Mouse (Mus musculus) intestine, embryonic 14.5 days (tissue): ENCODE results near the gene Prdm16. TPM values are rescaled to one million over a fixed set of nuclear protein-coding genes. Genes with fewer than 3 reads are reported as not detected.

ENCODE experiments used
- ATAC-seq: fragments of 200-750 bp; cut with Nextera tagmentation; replicated peaks from 2 replicates; pipeline ENCODE4 v1.8.0; 2017; ENCODE audit warnings: low read depth, moderate number of reproducible peaks, moderate TSS enrichment, moderate library complexity; ENCODE audit not compliant: low FRiP score, low TSS enrichment
- DNase-seq: peaks from one replicate; pipeline ENCODE4 v3.0.0-alpha.2; 2018; ENCODE audit warnings: low spot score
- H3K27ac ChIP-seq: fragments of 300-500 bp; sonication (generic); 2 replicates; pipeline ENCODE4 v1.5.1; 2014; ENCODE audit warnings: low read depth, mild to moderate bottlenecking, control low read depth
- H3K27me3 ChIP-seq: fragments of 300-500 bp; sonication (generic); replicated peaks from 2 replicates; pipeline ENCODE4 v1.6.1; 2014; ENCODE audit warnings: low read length, control low read depth; ENCODE audit not compliant: control insufficient read depth, insufficient read depth
- H3K36me3 ChIP-seq: fragments of 300-500 bp; sonication (generic); 2 replicates; pipeline ENCODE4 v1.6.1; 2014; ENCODE audit warnings: low read length, control low read depth; ENCODE audit not compliant: control insufficient read depth, insufficient read depth
- H3K4me1 ChIP-seq: fragments of 300-500 bp; sonication (generic); replicated peaks from 2 replicates; pipeline ENCODE4 v1.6.1; 2014; ENCODE audit warnings: low read length, control low read depth, mixed read lengths; ENCODE audit not compliant: control insufficient read depth, insufficient read depth
- H3K4me2 ChIP-seq: fragments of 300-500 bp; sonication (generic); 2 replicates; pipeline ENCODE4 v1.6.1; 2014; ENCODE audit warnings: low read length
- H3K4me3 ChIP-seq: fragments of 300-500 bp; sonication (generic); 2 replicates; pipeline ENCODE4 v1.5.1; 2014; ENCODE audit warnings: low read depth, low read length, control low read depth, mixed read lengths
- H3K9ac ChIP-seq: fragments of 300-500 bp; sonication (generic); 2 replicates; pipeline ENCODE4 v1.6.1; 2014; ENCODE audit warnings: mild to moderate bottlenecking, low read length
- H3K9me3 ChIP-seq: fragments of 300-500 bp; sonication (generic); 2 replicates; pipeline ENCODE4 v1.6.1; 2016; ENCODE audit warnings: low read length, control low read depth; ENCODE audit not compliant: control insufficient read depth
- WGBS: fragments of 180-500 bp; shearing (Covaris S2); extraction: QIAGEN DNeasy Blood & Tissue Kit; methylation state at CpG from one replicate; pipeline ENCODE4 v1.1.7; 2014; 5-methylcytosine and 5-hydroxymethylcytosine counted together
- polyA plus RNA-seq: library from polyadenylated mRNA; unstranded; fragments of >200 nt; fragmentation: Nextera tagmentation; extraction: Ambion mirVana; gene quantifications from 2 replicates; pipeline ENCODE4 v1.2.1, GENCODE M21; 2014

The Prdm16 gene
- polyA plus RNA-seq, 1 experiment from 2014 or later = 19.7 TPM

GRCm38 (mm10) chr4:154513664-154514063 is 123.0 kb downstream of the Prdm16 start:
- Histone ChIP-seq H3K27me3 (no peaks in the 10 kb centered on the region), H3K9ac (no peak overlapping the region), H3K9me3 (no peaks in the 10 kb centered on the region), H3K4me1 (0 out of 2 replicates have a peak, but pooled peaks cover 6% of the 10 kb centered on the region), H3K27ac (no peak overlapping the region), H3K4me2 (no peak overlapping the region), H3K4me3 (no peak overlapping the region), H3K36me3 (no peaks in the 10 kb centered on the region)
- ATAC-seq = no peak
- 68% methylated on average over 2 of the region's 2 CpGs for WGBS
- no peak for DNase-seq

DNA sequence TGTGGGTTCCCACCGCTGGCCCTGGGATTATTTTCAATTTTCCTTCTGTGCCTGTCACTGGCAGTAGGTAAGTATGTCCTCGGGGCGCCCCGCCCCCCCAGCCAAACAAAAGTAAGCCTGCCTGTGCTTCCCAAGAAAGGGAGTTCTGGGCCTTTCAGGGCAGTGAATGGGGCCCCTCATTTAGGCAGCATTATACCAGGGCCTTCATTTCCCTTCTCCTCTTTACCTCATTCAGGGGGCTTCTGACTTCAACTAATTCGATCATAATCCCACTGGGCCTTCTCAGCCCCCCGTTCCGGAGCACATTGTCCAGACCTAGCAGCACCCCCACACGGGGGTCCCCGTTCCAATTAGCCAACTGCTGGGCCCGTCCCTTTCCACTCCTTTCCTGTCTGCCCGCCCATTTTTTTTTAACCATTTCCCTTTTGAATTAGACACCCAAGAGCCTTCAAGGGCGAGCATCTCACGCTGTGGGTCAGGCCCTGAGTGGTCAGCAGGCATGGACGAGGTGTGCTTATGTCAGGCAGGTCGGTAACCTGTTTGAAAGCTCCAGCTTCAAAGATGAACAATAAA is 124.1 kb downstream of the Prdm16 start:
- Histone ChIP-seq H3K4me3 (no peak overlapping the region), H3K27me3 (no peaks in the 10 kb centered on the region), H3K27ac (no peak overlapping the region), H3K9ac (no peak overlapping the region), H3K9me3 (no peaks in the 10 kb centered on the region), H3K36me3 (no peaks in the 10 kb centered on the region), H3K4me2 (no peak overlapping the region), H3K4me1 (0 out of 2 replicates have a peak, but pooled peaks cover 6% of the 10 kb centered on the region)
- ATAC-seq (no peak), DNase-seq (no peak)
- 64% methylated on average over 15 of the region's 15 CpGs for WGBS

GRCm38 (mm10) chr4:154511767-154512166 is 124.9 kb downstream of the Prdm16 start:
- H3K4me3 ChIP-seq = no peak overlapping the region
- no peaks in the 10 kb centered on the region for H3K9me3 ChIP-seq
- H3K36me3 ChIP-seq = no peaks in the 10 kb centered on the region
- no peak overlapping the region for H3K9ac ChIP-seq
- ATAC-seq (no peak), DNase-seq (no peak)
- no peak overlapping the region for H3K4me2 ChIP-seq
- 0 out of 2 replicates have a peak, but pooled peaks cover 1% of the 10 kb centered on the region for H3K27me3 ChIP-seq
- H3K4me1 ChIP-seq = 0 out of 2 replicates have a peak, but pooled peaks cover 6% of the 10 kb centered on the region
- 43% methylated on average over 4 of the region's 4 CpGs for WGBS
- no peak overlapping the region for H3K27ac ChIP-seq

GRCm38 (mm10) chr4:154506774-154507435 is 129.8 kb downstream of the Prdm16 start:
- Histone ChIP-seq H3K27ac (no peak overlapping the region), H3K9ac (no peak overlapping the region), H3K36me3 (no peaks in the 10 kb centered on the region), H3K4me2 (no peak overlapping the region), H3K4me3 (no peak overlapping the region), H3K27me3 (0 out of 2 replicates have a peak, but pooled peaks cover 8% of the 10 kb centered on the region), H3K4me1 (peaks cover 9% of the 10 kb centered on the region; the same call in 1 of the 2 replicates), H3K9me3 (no peaks in the 10 kb centered on the region)
- no peak for ATAC-seq
- WGBS = 37% methylated on average over 20 of the region's 20 CpGs
- no peak for DNase-seq

- 0 out of 2 replicates have a peak, but pooled peaks cover 8% of the 10 kb centered on the region for H3K27me3 ChIP-seq
- no peaks in the 10 kb centered on the region for H3K9me3 ChIP-seq
- peaks cover 11% of the 10 kb centered on the region; the same call in 1 of the 2 replicates for H3K4me1 ChIP-seq
- no peak overlapping the region for H3K27ac ChIP-seq
- H3K9ac ChIP-seq = no peak overlapping the region
- no peak overlapping the region for H3K4me2 ChIP-seq
- no peaks in the 10 kb centered on the region for H3K36me3 ChIP-seq
- no peak overlapping the region for H3K4me3 ChIP-seq
- ATAC-seq (no peak), DNase-seq (no peak)
- 78% methylated on average over 5 of the region's 5 CpGs for WGBS
Observed at GRCm38 (mm10) chr4:154505313-154505712, 131.4 kb downstream of the Prdm16 start.

- no peak overlapping the region for H3K4me2 ChIP-seq
- H3K4me3 ChIP-seq = no peak overlapping the region
- H3K4me1 ChIP-seq = peaks cover 29% of the 10 kb centered on the region
- H3K9ac ChIP-seq = no peak overlapping the region
- H3K27ac ChIP-seq = no peak overlapping the region
- ATAC-seq (no peak), DNase-seq (no peak)
- H3K9me3 ChIP-seq = no peaks in the 10 kb centered on the region
- 55% methylated on average over 21 of the region's 21 CpGs for WGBS
- H3K27me3 ChIP-seq = 0 out of 2 replicates have a peak, but pooled peaks cover 8% of the 10 kb centered on the region
- H3K36me3 ChIP-seq = no peaks in the 10 kb centered on the region
Observed at GRCm38 (mm10) chr4:154503260-154503829, 133.3 kb downstream of the Prdm16 start.

DNA sequence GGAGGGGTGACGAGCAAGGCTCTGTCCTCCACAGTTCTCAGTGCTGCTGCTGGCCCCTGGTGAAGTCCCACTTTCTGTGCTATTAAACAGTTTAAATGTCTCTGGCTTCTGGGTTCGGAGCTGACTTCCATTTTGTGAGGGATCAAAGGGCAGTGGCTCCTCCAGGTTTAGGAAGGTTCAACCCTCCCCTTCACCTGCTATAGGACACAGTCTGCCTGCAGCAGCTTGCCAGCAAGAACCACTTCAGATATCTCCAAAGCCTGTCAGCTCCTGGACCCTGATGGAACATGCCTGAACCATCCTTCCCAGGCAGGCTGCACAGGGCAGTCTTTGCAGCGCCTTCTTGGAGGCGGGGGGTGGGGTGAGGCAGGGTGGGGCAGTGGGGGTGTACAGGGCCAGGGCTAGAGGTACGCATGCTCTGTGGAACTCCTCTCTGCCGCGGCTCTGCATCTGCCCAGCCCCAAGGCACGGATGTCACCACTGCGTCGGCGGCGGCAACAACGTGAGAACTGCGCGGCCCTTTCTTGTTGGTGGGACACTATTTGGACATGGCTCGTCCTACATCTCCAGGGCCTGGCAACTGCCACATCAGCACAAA is 134.2 kb downstream of the Prdm16 start:
- no peak overlapping the region for H3K4me2 ChIP-seq
- 73% methylated on average over 16 of the region's 16 CpGs for WGBS
- DNase-seq (no peak), ATAC-seq (no peak)
- peaks cover 37% of the 10 kb centered on the region for H3K4me1 ChIP-seq
- H3K9ac ChIP-seq = no peak overlapping the region
- H3K27ac ChIP-seq = no peak overlapping the region
- H3K9me3 ChIP-seq = no peaks in the 10 kb centered on the region
- H3K4me3 ChIP-seq = no peak overlapping the region
- H3K27me3 ChIP-seq = 0 out of 2 replicates have a peak, but pooled peaks cover 8% of the 10 kb centered on the region
- H3K36me3 ChIP-seq = no peaks in the 10 kb centered on the region

DNA sequence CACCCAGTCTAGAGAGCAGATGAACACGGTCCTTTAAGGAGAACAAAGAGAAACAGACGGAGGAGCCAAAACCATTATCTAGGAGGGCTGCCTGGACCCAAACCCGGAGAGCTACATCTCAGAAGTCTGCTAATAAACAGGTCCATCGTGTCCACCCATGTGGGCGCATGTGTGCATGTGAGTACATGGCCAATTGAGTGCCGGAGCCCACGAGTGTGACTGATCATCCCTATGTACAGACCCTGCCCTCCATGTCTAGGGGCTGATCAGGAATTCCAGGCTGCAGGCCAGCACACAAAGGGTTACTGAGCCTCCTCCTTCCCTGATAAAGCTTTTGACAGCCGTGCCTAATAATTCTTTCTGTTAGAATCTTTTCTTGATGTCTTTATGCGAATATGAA is 136.0 kb downstream of the Prdm16 start:
- Histone ChIP-seq H3K36me3 (no peaks in the 10 kb centered on the region), H3K9me3 (no peaks in the 10 kb centered on the region), H3K4me2 (no peak overlapping the region; the same call in 1 of the 2 replicates), H3K4me3 (no peak overlapping the region), H3K9ac (no peak overlapping the region), H3K4me1 (peaks cover 45% of the 10 kb centered on the region), H3K27ac (no peak overlapping the region), H3K27me3 (0 out of 2 replicates have a peak, but pooled peaks cover 3% of the 10 kb centered on the region)
- 70% methylated on average over 9 of the region's 9 CpGs for WGBS
- no peak for ATAC-seq
- no peak for DNase-seq
